Mouse (Mus musculus) heart, embryonic 10.5 days (tissue): ENCODE measurements around the gene Gpbp1. TPM values are rescaled to one million over a fixed set of nuclear protein-coding genes. Genes with fewer than 3 reads are reported as not detected.

Experiments used
- DNase-seq: peaks from one replicate; pipeline ENCODE4 v3.0.0-alpha.2; 2017; ENCODE audit warnings: low spot score
- H3K27ac ChIP-seq: fragments of 300-500 bp; sonication (generic); 2 replicates; pipeline ENCODE4 v1.5.1; 2016; ENCODE audit warnings: mild to moderate bottlenecking
- H3K27me3 ChIP-seq: fragments of 300-500 bp; sonication (generic); 2 replicates; pipeline ENCODE4 v1.6.1; 2016; ENCODE audit warnings: mild to moderate bottlenecking; ENCODE audit not compliant: poor library complexity, insufficient read depth, severe bottlenecking
- H3K36me3 ChIP-seq: fragments of 300-500 bp; sonication (generic); 2 replicates; pipeline ENCODE4 v1.6.1; 2016; ENCODE audit warnings: mild to moderate bottlenecking, moderate library complexity
- H3K4me1 ChIP-seq: fragments of 300-500 bp; sonication (generic); 2 replicates; pipeline ENCODE4 v1.6.1; 2016; ENCODE audit warnings: mild to moderate bottlenecking
- H3K4me3 ChIP-seq: fragments of 300-500 bp; sonication (generic); 2 replicates; pipeline ENCODE4 v1.5.1; 2016; ENCODE audit warnings: mild to moderate bottlenecking, moderate library complexity
- H3K9me3 ChIP-seq: fragments of 300-500 bp; sonication (generic); 2 replicates; pipeline ENCODE4 v1.6.1; 2016; ENCODE audit warnings: mild to moderate bottlenecking, moderate library complexity
- WGBS: fragments of 180-500 bp; shearing (Covaris S2); methylation state at CpG from one replicate; pipeline ENCODE4 v1.1.7; 2016; 5-methylcytosine and 5-hydroxymethylcytosine counted together
- polyA plus RNA-seq: library from polyadenylated mRNA; unstranded; fragments of >200 nt; fragmentation: Nextera tagmentation; extraction: Ambion mirVana; gene quantifications from 2 replicates; pipeline ENCODE4 v1.2.1, GENCODE M21; 2016

Gene Gpbp1
- polyA plus RNA-seq, 1 experiment from 2014 or later = 75.2 TPM

DNA sequence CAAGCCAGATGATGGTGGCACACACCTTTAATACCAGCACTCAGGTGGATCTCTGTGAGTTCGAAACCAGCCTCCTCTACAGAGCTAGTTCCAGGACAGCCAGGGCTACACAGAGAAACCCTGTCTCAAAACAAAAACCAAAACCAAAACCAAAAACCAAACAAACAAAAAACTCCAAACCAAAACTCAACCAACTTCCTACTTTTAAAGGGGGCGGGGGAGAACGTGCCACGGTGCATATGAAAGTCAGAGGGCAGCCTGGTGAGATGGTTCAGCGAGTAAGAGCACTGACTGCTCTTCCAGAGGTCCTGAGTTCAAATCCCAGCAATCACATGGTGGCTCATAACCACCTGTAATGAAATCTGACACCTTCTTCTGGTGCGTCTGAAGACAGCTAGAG, 18.7 kb upstream of the Gpbp1 start:
- Histone ChIP-seq H3K36me3 (no peaks in the 10 kb centered on the region), H3K27ac (peak overlapping the region; percentile 44; the same call in 1 of the 2 replicates), H3K4me3 (no peak overlapping the region), H3K9me3 (no peaks in the 10 kb centered on the region), H3K4me1 (peaks cover 12% of the 10 kb centered on the region), H3K27me3 (no peaks in the 10 kb centered on the region)
- WGBS = 75% methylated on average over 6 of the region's 6 CpGs
- no peak for DNase-seq

DNA sequence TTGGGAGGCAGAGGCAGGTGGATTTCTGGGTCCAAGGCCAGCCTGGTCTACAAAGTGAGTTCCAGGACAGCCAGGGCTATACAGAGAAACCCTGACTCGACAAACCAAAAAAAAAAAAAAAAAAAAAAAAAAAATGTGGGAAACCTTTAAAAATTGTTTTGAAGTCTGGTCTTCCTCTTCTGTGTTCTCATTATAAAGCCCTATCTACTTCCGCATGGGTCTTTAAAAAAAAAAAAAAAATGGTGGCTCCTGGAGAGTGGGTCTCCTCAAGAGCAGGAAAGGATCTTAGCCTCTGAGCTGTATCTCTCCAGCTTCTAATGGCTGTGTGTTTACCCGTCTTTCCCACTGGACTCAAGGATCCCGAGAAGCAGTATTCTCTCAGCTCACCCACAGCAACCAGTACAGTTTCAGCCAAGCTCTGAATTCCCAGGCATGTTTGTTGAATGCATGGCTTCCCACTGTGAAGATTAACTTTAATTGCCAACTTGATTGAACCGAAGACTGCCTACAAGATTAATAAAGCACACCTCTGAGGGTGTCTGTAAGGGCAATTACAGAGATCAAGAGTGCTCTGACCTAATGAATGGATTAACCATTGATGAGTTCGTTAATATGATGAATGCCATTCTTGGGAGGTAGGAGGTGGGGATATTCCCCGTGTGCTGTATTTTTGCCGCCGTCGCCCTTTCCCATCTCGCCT, 4.6 kb upstream of the Gpbp1 start:
- no peak for DNase-seq
- Histone ChIP-seq H3K27ac (no peak overlapping the region), H3K9me3 (no peaks in the 10 kb centered on the region), H3K4me1 (no peaks in the 10 kb centered on the region), H3K36me3 (no peaks in the 10 kb centered on the region), H3K4me3 (no peak overlapping the region), H3K27me3 (peaks cover 21% of the 10 kb centered on the region)
- WGBS = 68% methylated on average over 11 of the region's 11 CpGs

DNA sequence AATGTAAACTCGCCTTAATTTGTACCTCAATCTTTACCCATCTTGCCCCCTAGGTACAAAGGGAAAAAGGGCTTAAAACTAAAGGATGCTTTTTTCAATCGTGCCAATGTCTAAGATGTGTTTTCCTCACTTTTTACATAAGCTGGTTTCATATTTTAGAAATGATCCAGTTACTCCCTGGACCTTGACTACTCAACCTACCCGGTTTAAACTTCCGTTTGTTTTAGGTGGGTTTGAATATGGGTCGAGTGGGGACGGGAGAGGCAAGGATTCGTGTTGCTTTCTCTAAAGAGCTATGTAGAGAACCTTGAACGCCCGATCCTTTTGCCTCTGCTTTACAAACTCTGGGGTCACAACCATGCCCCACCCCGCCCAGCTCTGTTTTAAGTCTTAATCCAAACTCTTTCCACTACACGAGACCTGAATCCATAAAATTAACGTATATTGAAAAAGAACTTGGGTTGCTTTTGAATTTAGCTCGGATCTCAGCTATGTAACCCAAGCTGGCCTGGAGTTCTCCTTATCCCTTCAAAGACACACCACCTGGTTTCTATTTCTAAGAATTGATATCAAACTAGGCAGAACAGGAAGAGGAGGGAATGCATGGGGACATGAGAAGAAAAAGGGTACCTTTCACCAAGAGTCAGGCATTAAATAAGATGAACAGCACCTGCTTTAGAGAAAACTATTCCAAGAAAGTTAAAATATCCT, 1.3 kb upstream of the Gpbp1 start:
- no peaks in the 10 kb centered on the region for H3K9me3 ChIP-seq
- no peaks in the 10 kb centered on the region for H3K36me3 ChIP-seq
- WGBS = 28% methylated on average over 13 of the region's 13 CpGs
- H3K4me1 ChIP-seq = no peaks in the 10 kb centered on the region; the same call in 1 of the 2 replicates
- no peak for DNase-seq
- H3K27ac ChIP-seq = no peak overlapping the region
- peak overlapping the region; percentile 93 for H3K4me3 ChIP-seq
- H3K27me3 ChIP-seq = peaks cover 21% of the 10 kb centered on the region

DNA sequence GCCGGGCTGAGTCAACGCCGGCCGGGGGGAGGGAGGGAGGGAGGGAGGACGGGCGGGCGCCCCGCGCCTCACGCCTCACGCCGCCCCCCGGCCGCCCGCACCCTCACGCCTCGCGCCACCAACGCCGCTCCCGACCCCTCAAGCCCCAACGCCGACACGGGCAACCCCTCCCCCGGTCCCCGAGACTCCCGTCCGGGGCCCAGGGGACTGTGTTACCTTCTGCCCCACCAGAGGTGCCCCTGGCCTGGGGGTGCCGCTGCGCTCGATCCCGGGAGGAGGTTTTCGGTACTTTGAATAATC, 459 bp downstream of the Gpbp1 start:
- no peaks in the 10 kb centered on the region for H3K36me3 ChIP-seq
- H3K4me1 ChIP-seq = peaks cover 10% of the 10 kb centered on the region
- H3K9me3 ChIP-seq = no peaks in the 10 kb centered on the region
- 1% methylated on average over 25 of the region's 33 CpGs for WGBS
- DNase-seq = no peak
- peaks cover 21% of the 10 kb centered on the region for H3K27me3 ChIP-seq
- peak overlapping the region; percentile 99 for H3K27ac ChIP-seq
- peak overlapping the region; percentile 93 for H3K4me3 ChIP-seq

DNA sequence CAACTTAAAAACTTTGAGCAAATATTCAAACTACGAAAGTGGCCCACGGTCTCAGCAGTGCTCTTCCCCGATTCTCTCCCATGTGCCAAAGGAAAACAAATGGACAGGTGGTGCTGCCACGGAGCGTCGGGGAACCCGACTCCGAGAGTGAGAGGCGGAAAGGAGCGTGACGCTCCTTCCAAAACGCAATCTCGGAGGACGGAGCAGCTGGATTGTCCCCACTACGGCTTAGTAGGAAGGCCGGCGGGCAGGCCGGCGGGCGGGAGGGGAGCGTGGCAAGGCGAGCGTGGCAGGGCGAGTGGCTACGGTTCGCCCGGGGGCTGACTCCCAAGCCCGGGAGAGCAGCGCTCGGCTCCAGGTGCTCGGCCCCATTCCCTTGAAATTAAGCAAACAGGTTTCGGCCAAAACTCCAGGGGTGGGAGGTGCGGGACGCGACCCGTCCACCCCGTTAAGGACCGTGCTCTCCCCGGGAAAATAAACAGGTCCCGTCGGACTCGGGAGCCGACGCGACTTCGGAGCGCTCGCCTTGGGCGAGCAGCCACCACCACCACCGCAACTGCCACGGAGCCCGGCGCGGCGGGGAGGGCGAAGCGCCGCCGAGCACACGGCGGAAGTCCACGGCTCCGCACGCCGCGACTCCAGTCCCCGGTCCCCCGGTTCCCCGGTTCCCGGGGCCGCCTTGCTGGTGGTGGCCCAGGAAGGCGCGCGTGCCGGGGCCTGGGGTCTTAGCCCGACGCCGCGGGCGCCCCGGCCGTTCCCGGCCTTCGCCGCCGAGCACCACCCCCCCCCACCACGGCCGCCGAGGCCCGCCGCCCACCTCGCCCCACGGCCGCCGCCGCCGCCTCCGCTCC, 1.0 kb downstream of the Gpbp1 start:
- Histone ChIP-seq H3K4me3 (peak overlapping the region; percentile 93), H3K9me3 (no peaks in the 10 kb centered on the region), H3K36me3 (no peaks in the 10 kb centered on the region), H3K4me1 (peaks cover 10% of the 10 kb centered on the region), H3K27ac (peak overlapping the region; percentile 99), H3K27me3 (peaks cover 21% of the 10 kb centered on the region)
- WGBS = under 1% methylated on average over 94 of the region's 98 CpGs
- peak; percentile 81 for DNase-seq

DNA sequence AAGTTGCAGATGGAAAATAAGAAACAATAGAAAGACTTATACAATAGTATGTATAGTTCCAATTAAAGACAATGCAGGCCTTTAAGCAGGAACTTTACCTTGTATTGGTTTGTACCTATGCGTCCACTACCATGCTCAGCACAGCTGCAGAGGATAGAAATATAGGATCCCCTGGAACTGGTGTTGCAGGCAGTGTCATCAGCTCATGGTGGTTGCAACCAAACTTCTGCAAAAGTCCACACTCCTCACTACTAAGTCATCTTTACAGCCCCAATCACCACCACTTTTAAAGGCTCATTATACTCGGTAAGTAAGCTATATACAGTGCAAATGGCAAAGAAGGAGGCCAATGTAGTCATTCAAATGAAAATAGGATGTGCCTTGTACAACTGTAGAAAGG, 12.2 kb downstream of the Gpbp1 start:
- no peak for DNase-seq
- 88% methylated on average over 2 of the region's 2 CpGs for WGBS
- Histone ChIP-seq H3K9me3 (no peaks in the 10 kb centered on the region), H3K27me3 (no peaks in the 10 kb centered on the region), H3K27ac (no peak overlapping the region), H3K4me3 (no peak overlapping the region), H3K4me1 (peaks cover 22% of the 10 kb centered on the region; the same call in 1 of the 2 replicates), H3K36me3 (peaks cover 18% of the 10 kb centered on the region)

DNA sequence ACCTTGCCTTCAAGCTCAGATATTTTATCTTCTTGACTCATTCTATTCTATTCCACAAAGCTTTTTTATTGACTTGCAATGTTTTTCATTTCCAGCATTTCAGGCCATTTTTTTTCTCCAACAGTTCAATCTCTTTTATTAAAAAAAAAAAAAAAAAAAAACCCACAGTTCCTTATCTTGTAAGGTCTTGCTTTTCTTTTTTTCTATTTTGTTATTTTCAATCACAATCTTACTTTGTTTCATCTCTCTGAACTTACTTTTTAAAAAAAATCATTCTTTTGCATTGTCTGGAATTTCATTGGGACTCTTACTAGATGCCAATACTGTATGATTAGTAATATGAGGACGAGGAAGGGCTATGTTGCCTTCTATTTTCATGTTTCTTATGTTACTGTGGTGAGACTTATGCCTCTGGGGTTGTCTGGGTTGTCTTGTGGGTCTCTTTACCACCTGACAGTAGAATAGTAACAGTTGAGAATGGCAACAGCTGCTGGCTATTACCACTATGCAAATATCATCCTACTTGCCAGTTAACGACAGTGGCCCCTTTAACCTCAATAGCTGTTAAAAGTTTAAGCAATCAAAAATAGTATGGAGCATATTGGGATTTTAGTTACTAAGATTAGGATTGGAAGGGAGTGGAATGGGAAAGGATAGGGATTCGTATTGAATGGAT, 19.2 kb downstream of the Gpbp1 start:
- H3K4me3 ChIP-seq = no peak overlapping the region
- DNase-seq = no peak
- peaks cover 33% of the 10 kb centered on the region for H3K36me3 ChIP-seq
- H3K9me3 ChIP-seq = no peaks in the 10 kb centered on the region
- no peak overlapping the region for H3K27ac ChIP-seq
- H3K4me1 ChIP-seq = peaks cover 17% of the 10 kb centered on the region; the same call in 1 of the 2 replicates
- H3K27me3 ChIP-seq = no peaks in the 10 kb centered on the region
- 87% methylated on average over 3 of the region's 3 CpGs for WGBS

DNA sequence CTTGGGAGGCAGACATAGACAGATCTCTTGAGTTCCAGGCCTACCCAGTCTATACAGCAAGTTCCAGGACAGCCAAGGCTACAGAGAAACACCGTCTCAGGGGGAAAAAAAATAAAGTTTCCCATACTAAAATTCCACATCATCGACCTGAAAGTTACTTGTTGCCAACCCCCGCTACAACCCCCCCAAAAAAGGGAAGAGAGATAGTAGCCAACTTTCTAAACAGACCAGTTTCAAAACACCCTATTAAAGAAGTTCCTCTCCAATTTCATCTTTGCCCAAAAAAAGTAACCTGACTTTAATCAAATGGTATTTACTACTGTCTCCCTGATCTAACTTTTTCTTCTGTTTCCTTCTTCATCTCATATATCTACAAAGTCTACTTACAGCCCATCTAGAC, 22.6 kb downstream of the Gpbp1 start:
- 88% methylated on average over 3 of the region's 3 CpGs for WGBS
- no peak for DNase-seq
- H3K36me3 ChIP-seq = peaks cover 54% of the 10 kb centered on the region
- no peaks in the 10 kb centered on the region for H3K4me1 ChIP-seq
- no peaks in the 10 kb centered on the region for H3K9me3 ChIP-seq
- H3K4me3 ChIP-seq = no peak overlapping the region
- no peaks in the 10 kb centered on the region for H3K27me3 ChIP-seq
- no peak overlapping the region for H3K27ac ChIP-seq

DNA sequence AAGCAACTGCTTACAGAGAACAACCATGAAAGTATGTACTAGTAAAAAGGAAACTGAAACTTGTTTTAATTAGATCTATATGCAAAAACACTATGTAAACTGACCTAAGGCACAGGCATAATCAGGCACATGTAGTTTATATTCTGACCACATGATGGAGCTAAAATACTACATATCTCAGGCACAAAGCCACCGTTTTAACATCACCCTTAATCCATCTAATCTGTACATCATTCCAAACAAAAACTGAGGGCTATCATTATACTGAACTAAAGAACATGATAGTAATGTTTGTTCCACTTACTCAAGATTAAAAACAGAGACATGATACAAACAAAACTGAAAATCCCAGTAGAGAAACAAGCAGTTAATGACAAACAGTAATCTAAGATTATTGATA, 28.5 kb downstream of the Gpbp1 start:
- Histone ChIP-seq H3K36me3 (peaks cover 27% of the 10 kb centered on the region), H3K27ac (no peak overlapping the region), H3K4me1 (peaks cover 7% of the 10 kb centered on the region), H3K9me3 (no peaks in the 10 kb centered on the region), H3K4me3 (no peak overlapping the region), H3K27me3 (no peaks in the 10 kb centered on the region)
- WGBS = 7% methylated on average over 1 of the region's 1 CpGs
- DNase-seq = no peak

DNA sequence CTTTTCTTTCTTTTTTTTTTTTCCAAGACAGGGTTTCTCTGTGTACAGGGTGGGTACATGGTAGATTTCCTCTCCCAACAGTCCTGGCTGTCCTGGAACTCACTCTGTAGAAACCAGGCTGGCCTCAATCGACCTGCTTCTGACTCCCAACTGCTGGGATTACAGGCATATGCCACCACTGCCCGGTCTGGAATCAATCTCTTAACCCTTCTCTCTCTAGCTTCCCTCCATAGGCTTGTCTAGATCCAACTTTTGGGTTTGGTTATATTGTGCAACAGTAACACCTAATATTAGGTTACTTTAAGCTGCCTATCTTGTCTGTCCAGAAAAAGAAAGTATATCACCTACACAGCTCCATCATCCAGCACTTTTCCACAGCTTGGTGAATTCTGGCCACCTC, 33.1 kb downstream of the Gpbp1 start:
- peaks cover 12% of the 10 kb centered on the region for H3K4me1 ChIP-seq
- DNase-seq = no peak
- peaks cover 11% of the 10 kb centered on the region for H3K36me3 ChIP-seq
- no peak overlapping the region for H3K4me3 ChIP-seq
- H3K27me3 ChIP-seq = no peaks in the 10 kb centered on the region
- H3K9me3 ChIP-seq = no peaks in the 10 kb centered on the region
- 48% methylated on average over 2 of the region's 2 CpGs for WGBS
- no peak overlapping the region for H3K27ac ChIP-seq

DNA sequence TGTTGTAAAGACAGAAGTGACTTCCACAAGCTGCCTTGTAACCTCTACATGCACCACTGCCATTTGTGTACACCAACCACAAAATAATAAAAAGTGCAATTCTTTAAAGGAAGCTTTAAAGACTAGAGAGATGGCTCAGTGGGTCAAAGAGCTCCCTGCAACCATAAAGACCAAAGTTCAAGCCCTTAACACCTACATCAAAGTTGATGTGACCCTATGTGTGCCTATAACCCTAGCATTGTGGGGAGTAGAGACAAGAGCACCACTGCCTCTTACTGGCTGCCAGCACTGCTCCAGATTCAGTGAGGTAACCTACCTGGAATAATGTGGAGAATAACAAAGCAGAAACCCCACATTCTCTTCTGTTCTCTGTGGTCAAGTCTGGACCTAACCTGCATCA, 45.6 kb downstream of the Gpbp1 start:
- Histone ChIP-seq H3K27me3 (no peaks in the 10 kb centered on the region), H3K4me1 (no peaks in the 10 kb centered on the region), H3K4me3 (no peak overlapping the region), H3K9me3 (no peaks in the 10 kb centered on the region), H3K27ac (no peak overlapping the region), H3K36me3 (peaks cover 15% of the 10 kb centered on the region)
- DNase-seq = no peak

DNA sequence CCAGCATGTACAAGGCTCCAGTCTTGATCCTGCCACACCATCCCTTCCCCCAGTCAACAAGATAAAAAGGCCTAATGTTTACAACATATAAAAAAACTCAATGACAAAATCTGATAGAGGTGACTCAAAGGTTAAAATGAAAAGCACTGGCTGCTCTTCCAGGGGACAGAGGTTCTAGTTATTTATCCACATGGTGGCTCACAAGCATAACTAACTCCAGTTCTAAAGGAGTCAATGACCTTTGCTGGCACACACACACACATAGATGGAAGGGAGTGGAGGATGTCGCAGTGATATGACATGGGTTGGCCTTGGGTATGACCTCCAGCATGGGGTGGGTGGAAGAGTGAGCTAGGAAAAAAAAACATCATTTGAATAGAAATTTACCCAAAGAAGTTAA, 58.7 kb downstream of the Gpbp1 start:
- no peaks in the 10 kb centered on the region for H3K4me1 ChIP-seq
- H3K36me3 ChIP-seq = peaks cover 54% of the 10 kb centered on the region
- 94% methylated on average over 1 of the region's 1 CpGs for WGBS
- no peaks in the 10 kb centered on the region for H3K27me3 ChIP-seq
- H3K9me3 ChIP-seq = no peaks in the 10 kb centered on the region
- no peak overlapping the region for H3K4me3 ChIP-seq
- DNase-seq = no peak
- no peak overlapping the region for H3K27ac ChIP-seq

DNA sequence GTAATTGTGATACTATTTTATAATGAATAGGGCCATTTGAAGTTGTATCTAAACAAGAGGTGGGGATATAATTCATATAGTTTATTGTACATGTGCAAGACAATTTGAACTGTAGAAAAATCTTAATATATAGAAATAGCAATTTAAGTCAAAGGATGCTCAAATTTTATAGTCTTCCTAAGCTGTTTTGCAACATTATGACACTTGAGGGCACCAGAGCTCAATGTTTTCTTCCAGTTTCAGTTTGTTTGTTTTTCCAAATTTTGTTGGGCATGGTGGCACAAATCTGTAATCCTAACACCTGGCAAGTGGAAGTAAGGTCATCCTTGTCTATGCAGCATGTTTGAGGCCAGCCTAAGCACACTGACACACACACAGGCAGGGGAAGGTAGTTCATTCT, 68.6 kb downstream of the Gpbp1 start:
- H3K4me1 ChIP-seq = no peaks in the 10 kb centered on the region
- no peak for DNase-seq
- peaks cover 14% of the 10 kb centered on the region; the same call in 1 of the 2 replicates for H3K36me3 ChIP-seq
- no peaks in the 10 kb centered on the region for H3K27me3 ChIP-seq
- H3K4me3 ChIP-seq = no peak overlapping the region
- H3K9me3 ChIP-seq = no peaks in the 10 kb centered on the region
- H3K27ac ChIP-seq = no peak overlapping the region
